Mouse (Mus musculus) neural tube, embryonic 11.5 days (tissue): ENCODE data around the gene Chac1. TPM values are rescaled to one million over a fixed set of nuclear protein-coding genes. Genes with fewer than 3 reads are reported as not detected.

ENCODE experiments used
- ATAC-seq: fragments of 200-750 bp; cut with Nextera tagmentation; 2 replicates; pipeline ENCODE4 v1.8.0; 2017; ENCODE audit warnings: moderate number of reproducible peaks, mild to moderate bottlenecking, moderate TSS enrichment, moderate library complexity; ENCODE audit not compliant: insufficient read depth, low FRiP score, low TSS enrichment
- DNase-seq: peaks from one replicate; pipeline ENCODE4 v3.0.0-alpha.2; 2015; ENCODE audit warnings: low spot score
- H3K27ac ChIP-seq: fragments of 300-500 bp; sonication (generic); 2 replicates; pipeline ENCODE4 v1.5.1; 2014; ENCODE audit warnings: low read depth, mild to moderate bottlenecking, low read length
- H3K27me3 ChIP-seq: fragments of 300-500 bp; sonication (generic); 2 replicates; pipeline ENCODE4 v1.6.1; 2014; ENCODE audit warnings: mild to moderate bottlenecking, low read length, mixed read lengths; ENCODE audit not compliant: control insufficient read depth, insufficient read depth
- H3K36me3 ChIP-seq: fragments of 300-500 bp; sonication (generic); 2 replicates; pipeline ENCODE4 v1.6.1; 2014; ENCODE audit warnings: mild to moderate bottlenecking, low read length, moderate library complexity, mixed read lengths; ENCODE audit not compliant: control insufficient read depth, insufficient read depth
- H3K4me1 ChIP-seq: fragments of 300-500 bp; sonication (generic); 2 replicates; pipeline ENCODE4 v1.6.1; 2014; ENCODE audit warnings: low read length, mixed read lengths; ENCODE audit not compliant: control insufficient read depth, insufficient read depth
- H3K4me2 ChIP-seq: fragments of 300-500 bp; sonication (generic); 2 replicates; pipeline ENCODE4 v1.6.1; 2014; ENCODE audit warnings: low read depth, mild to moderate bottlenecking, moderate library complexity
- H3K4me3 ChIP-seq: fragments of 300-500 bp; sonication (generic); 2 replicates; pipeline ENCODE4 v1.5.1; 2014; ENCODE audit warnings: low read depth, low read length
- H3K9ac ChIP-seq: fragments of 300-500 bp; sonication (generic); 2 replicates; pipeline ENCODE4 v1.6.1; 2014; ENCODE audit warnings: mild to moderate bottlenecking, low read length
- H3K9me3 ChIP-seq: fragments of 300-500 bp; sonication (generic); 2 replicates; pipeline ENCODE4 v1.6.1; 2016; ENCODE audit warnings: low read length; ENCODE audit not compliant: control insufficient read depth
- WGBS: fragments of 180-500 bp; shearing (Covaris S2); extraction: QIAGEN DNeasy Blood & Tissue Kit; methylation state at CpG from one replicate; pipeline ENCODE4 v1.1.7; 2014; 5-methylcytosine and 5-hydroxymethylcytosine counted together
- polyA plus RNA-seq: library from polyadenylated mRNA; unstranded; fragments of >200 nt; fragmentation: Nextera tagmentation; extraction: Ambion mirVana; gene quantifications from 2 replicates; pipeline ENCODE4 v1.2.1, GENCODE M21; 2014

Chac1 gene
- polyA plus RNA-seq, 1 experiment from 2014 or later = 0.95 TPM

DNA sequence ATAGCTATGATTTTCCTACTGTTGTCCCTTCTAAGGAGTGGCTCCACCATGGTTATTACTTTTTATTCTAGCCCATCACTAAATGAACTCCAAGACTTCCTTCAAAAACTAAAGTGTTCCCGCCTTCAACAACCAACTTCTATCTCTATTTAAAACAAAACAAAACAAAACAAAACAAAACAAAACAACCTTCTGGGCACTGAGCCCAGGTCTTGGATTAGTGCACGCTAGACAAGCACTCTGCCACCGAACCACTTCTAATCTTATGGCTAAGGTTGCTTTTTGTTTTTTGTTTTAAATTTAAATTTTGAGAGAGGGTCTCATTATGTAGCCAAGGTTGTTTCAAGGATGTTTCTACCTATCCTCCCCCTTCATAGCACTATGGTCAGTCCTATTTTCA is 26.8 kb downstream of the Chac1 start:
- H3K27ac ChIP-seq = no peak overlapping the region
- no peak overlapping the region for H3K4me3 ChIP-seq
- no peaks in the 10 kb centered on the region for H3K9me3 ChIP-seq
- H3K9ac ChIP-seq = no peak overlapping the region
- DNase-seq (no peak), ATAC-seq (no peak)
- WGBS = 92% methylated on average over 3 of the region's 3 CpGs
- peaks cover 19% of the 10 kb centered on the region for H3K36me3 ChIP-seq
- no peaks in the 10 kb centered on the region for H3K4me1 ChIP-seq
- H3K4me2 ChIP-seq = no peak overlapping the region
- H3K27me3 ChIP-seq = no peaks in the 10 kb centered on the region

DNA sequence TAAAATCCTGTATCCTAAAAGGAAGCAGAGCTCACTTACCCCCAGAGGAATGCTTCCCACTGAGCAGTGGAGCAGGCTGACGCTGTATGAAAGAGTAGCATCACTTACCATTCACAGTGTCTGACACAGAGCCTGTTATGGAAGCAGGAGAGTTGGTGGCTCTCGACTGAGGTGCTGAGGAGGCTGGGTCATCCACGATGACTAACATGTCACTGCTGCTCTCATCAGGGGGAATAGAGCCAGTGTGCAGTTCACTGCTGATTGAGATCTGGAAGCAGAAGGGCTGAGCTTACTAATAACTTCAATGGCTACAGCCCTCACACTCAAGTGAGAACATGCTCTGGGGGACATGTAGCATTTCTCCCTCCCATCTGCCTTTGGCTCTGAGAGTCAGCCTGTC is 28.4 kb downstream of the Chac1 start:
- Histone ChIP-seq H3K4me1 (no peaks in the 10 kb centered on the region), H3K9me3 (no peaks in the 10 kb centered on the region), H3K4me2 (no peak overlapping the region), H3K27me3 (no peaks in the 10 kb centered on the region), H3K9ac (no peak overlapping the region), H3K4me3 (no peak overlapping the region), H3K36me3 (peaks cover 16% of the 10 kb centered on the region), H3K27ac (no peak overlapping the region)
- ATAC-seq (no peak), DNase-seq (no peak)
- 93% methylated on average over 3 of the region's 3 CpGs for whole genome bisulfite sequencing

DNA sequence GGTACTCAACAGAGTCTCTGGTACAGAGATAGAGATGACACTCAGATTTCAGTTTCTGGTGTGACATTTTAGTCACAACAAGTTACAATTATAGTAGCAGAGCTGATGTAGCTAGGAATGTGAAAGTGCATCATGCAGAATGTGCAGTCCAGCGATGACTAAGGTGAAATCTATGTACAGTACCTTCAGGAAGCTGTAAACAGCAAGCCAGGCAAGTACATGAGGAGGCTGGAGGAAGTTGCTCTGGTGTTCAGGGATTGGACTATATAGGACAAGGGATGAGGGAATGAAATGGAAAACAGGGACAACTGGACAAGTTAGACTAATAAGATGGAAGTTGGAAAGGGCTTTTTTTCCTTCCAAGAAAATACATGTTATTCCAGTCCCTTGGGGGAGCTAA is 37.2 kb downstream of the Chac1 start:
- no peak overlapping the region for H3K27ac ChIP-seq
- ATAC-seq = no peak
- H3K36me3 ChIP-seq = no peaks in the 10 kb centered on the region
- H3K27me3 ChIP-seq = no peaks in the 10 kb centered on the region
- no peak overlapping the region for H3K4me2 ChIP-seq
- no peak for DNase-seq
- no peak overlapping the region for H3K9ac ChIP-seq
- H3K4me1 ChIP-seq = no peaks in the 10 kb centered on the region
- no peak overlapping the region for H3K4me3 ChIP-seq
- WGBS = 100% methylated on average over 1 of the region's 1 CpGs
- no peaks in the 10 kb centered on the region for H3K9me3 ChIP-seq

DNA sequence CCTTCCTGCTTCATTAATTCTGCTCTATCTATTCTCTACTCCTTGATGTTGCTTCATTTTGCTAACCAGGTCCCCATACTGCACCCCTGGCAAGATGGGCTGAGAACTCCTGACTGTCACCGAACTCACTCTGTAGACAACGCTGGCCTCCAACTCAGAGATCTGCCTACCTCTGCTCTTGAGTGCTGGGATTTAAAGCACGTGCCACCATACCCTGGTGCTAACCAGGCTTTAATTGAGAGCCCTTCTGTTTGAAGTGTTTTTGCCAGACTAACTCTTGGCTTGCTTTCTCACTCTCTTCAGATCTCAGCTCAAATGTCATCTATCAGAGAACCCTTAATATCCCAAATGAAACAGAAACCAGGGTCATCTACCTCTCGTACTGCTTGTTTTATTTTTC is 39.0 kb downstream of the Chac1 start:
- no peaks in the 10 kb centered on the region for H3K27me3 ChIP-seq
- no peaks in the 10 kb centered on the region for H3K9me3 ChIP-seq
- no peak overlapping the region for H3K9ac ChIP-seq
- H3K4me2 ChIP-seq = no peak overlapping the region
- H3K36me3 ChIP-seq = no peaks in the 10 kb centered on the region
- no peaks in the 10 kb centered on the region for H3K4me1 ChIP-seq
- H3K4me3 ChIP-seq = no peak overlapping the region
- WGBS = 93% methylated on average over 4 of the region's 4 CpGs
- H3K27ac ChIP-seq = no peak overlapping the region
- no peak for DNase-seq
- ATAC-seq = no peak

DNA sequence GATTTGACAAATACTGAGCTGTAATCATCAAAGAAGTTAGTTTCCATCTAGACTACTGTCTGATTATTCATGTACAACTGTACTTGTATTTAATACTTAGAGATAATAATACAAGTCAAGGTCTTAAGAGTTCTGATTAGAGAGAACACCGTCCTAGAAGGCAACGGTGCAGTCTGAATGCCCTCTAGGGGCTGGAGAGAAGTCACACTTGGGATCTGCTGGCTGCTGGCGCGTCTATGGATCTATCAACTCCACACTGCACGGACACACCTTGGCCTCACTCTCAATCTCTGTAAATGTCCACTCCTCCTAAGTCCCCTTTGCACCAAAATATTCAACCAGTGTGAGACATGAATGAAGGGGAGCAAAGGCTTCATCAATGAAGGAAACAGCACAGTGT is 47.2 kb downstream of the Chac1 start:
- H3K4me1 ChIP-seq = no peaks in the 10 kb centered on the region
- ATAC-seq (no peak), DNase-seq (no peak)
- H3K36me3 ChIP-seq = peaks cover 6% of the 10 kb centered on the region
- no peak overlapping the region for H3K4me3 ChIP-seq
- no peak overlapping the region for H3K4me2 ChIP-seq
- H3K27me3 ChIP-seq = no peaks in the 10 kb centered on the region
- H3K9me3 ChIP-seq = no peaks in the 10 kb centered on the region
- no peak overlapping the region for H3K9ac ChIP-seq
- no peak overlapping the region for H3K27ac ChIP-seq
- WGBS = 92% methylated on average over 5 of the region's 5 CpGs

DNA sequence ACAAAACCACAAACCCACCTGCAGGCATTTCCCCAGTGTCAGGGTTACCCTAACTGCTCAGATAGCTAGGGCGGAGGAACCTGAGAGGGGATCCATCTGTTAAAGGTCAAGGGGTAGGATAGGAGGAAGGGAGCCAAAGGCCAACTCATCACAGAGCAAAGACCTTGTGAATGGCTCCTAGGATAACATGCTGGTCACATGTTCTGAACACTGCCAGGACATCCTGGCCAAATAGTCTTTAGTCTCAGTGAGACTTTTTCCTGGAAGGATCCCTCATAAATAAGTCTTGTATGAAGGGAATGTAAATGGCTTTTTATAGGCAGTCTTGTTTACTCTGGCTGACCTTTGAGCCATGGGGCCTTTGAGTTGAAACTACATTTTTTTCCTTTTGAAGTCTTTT is 47.6 kb downstream of the Chac1 start:
- no peak overlapping the region for H3K4me2 ChIP-seq
- ATAC-seq (no peak), DNase-seq (no peak)
- H3K36me3 ChIP-seq = peaks cover 6% of the 10 kb centered on the region
- H3K9ac ChIP-seq = no peak overlapping the region
- H3K4me3 ChIP-seq = no peak overlapping the region
- no peaks in the 10 kb centered on the region for H3K9me3 ChIP-seq
- H3K27ac ChIP-seq = no peak overlapping the region
- H3K4me1 ChIP-seq = no peaks in the 10 kb centered on the region
- 95% methylated on average over 1 of the region's 1 CpGs for WGBS
- no peaks in the 10 kb centered on the region for H3K27me3 ChIP-seq

DNA sequence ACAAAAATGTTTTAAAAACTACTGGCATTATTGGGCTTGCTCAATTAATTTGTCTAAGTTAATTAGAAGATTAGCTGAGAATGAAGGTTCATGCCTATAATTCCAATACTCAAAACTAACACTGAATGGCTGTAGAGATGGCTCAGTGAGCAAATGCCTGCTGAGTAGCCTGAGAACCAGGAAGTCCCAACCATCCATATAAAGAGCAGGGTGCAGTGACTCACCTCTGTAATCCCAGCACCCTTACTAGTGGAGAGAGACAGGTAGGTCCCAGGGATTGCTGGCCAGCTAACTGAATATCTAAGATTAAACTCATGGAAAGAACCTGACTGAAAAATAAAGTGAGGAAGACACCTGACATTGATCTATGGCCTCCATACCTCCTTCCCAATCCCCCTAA is 48.3 kb downstream of the Chac1 start:
- H3K36me3 ChIP-seq = peaks cover 6% of the 10 kb centered on the region
- no peak for ATAC-seq
- H3K9ac ChIP-seq = no peak overlapping the region
- H3K27me3 ChIP-seq = no peaks in the 10 kb centered on the region
- H3K4me1 ChIP-seq = no peaks in the 10 kb centered on the region
- no peak for DNase-seq
- no peak overlapping the region for H3K4me2 ChIP-seq
- H3K9me3 ChIP-seq = no peaks in the 10 kb centered on the region
- no peak overlapping the region for H3K4me3 ChIP-seq
- no peak overlapping the region for H3K27ac ChIP-seq

Other genes starting within 250 kb of the Chac1 start
- 56.9 and 61.4 TPM in 2 replicates for gene Rad51, start 238.4 kb upstream of the Chac1 start, polyA plus RNA-seq
- 41.3 and 49.9 TPM in 2 replicates for gene Rmdn3, start 194.2 kb upstream of the Chac1 start, polyA plus RNA-seq
- 3.2 and 3.7 TPM in 2 replicates for gene Gchfr, start 183.5 kb upstream of the Chac1 start, polyA plus RNA-seq
- gene Gm14137, start 176.7 kb upstream of the Chac1 start, polyA plus RNA-seq = 0.17 and 0.20 TPM in 2 replicates
- gene Zfyve19, start 142.6 kb upstream of the Chac1 start, polyA plus RNA-seq = 43.0 and 52.5 TPM in 2 replicates
- 19.4 and 20.3 TPM in 2 replicates for gene Dnajc17, start 142.4 kb upstream of the Chac1 start, polyA plus RNA-seq
- gene Ppp1r14d, start 121.3 kb upstream of the Chac1 start, polyA plus RNA-seq = not detected in 2 replicates
- gene Spint1, start 113.9 kb upstream of the Chac1 start, polyA plus RNA-seq = 2.7 and 2.8 TPM in 2 replicates
- 2.3 and 2.4 TPM in 2 replicates for gene Rhov, start 80.0 kb upstream of the Chac1 start, polyA plus RNA-seq
- 17.4 and 17.8 TPM in 2 replicates for gene Vps18, start 62.5 kb upstream of the Chac1 start, polyA plus RNA-seq
- 3.1 and 3.8 TPM in 2 replicates for gene Dll4, start 25.4 kb upstream of the Chac1 start, polyA plus RNA-seq
- 4.5 and 4.6 TPM in 2 replicates for gene Ino80, start 126.5 kb downstream of the Chac1 start, polyA plus RNA-seq
- gene Exd1, start 196.4 kb downstream of the Chac1 start, polyA plus RNA-seq = 0.57 and 0.65 TPM in 2 replicates
- 69.4 and 72.8 TPM in 2 replicates for gene Chp1, start 196.5 kb downstream of the Chac1 start, polyA plus RNA-seq